Mouse (Mus musculus) olfactory bulb, adult 2 months (tissue): ENCODE measurements around the gene Slco3a1.

Experiments
- CTCF ChIP-seq: fragments of 200-500 bp; IDR thresholded peaks from 2 replicates; pipeline ENCODE4 v1.5.1; 2012; ENCODE audit warnings: low read depth, mild to moderate bottlenecking, low read length, moderate library complexity; ENCODE audit not compliant: insufficient read depth
- POLR2A ChIP-seq: fragments of 200-500 bp; IDR thresholded peaks from 2 replicates; pipeline ENCODE4 v1.6.1; 2012; ENCODE audit warnings: mild to moderate bottlenecking, low read depth, low read length, moderate library complexity; ENCODE audit not compliant: insufficient read depth

DNA sequence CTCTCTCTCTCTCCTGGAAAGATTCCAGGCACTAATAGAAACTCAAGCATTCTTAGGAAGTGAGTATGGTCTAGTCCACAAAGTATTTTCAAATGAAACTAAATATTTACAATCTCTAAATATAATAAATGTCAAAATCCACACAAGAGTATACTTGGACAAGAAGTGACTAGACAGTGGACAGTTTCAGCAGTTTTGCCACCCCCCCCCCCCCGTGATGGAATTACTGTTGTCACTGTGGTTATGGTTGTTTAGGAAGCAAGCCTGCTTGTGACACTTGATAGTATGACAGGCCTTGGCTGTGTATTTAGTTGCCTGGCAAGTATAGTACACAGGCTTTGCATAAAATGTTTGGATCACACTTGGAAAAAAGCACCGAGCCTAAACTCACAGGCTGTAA lies 192.9 kb downstream of the Slco3a1 start:
- TF ChIP-seq CTCF (no peak), POLR2A (no peak)
